In genomic region chr2:18094319-18094718, GRCm38 (mm10) we compare ENCODE assay signal across 32 mouse cellular contexts. TPM values are rescaled to one million over a fixed set of nuclear protein-coding genes. Genes with fewer than 3 reads are reported as not detected.
DNase-seq lines count a peak whose midpoint lies in the region; ATAC-seq and TF ChIP-seq lines count a peak whose summit lies in the region.
"Had no signal": no experiment of that assay in that cellular context is flagged by ENCODE, and none has a peak within 500 bp of the region (broad histone marks: within the 10 kb centered on the region; RNA-seq: fewer than 3 reads in every experiment).

No protein-coding gene starts in this region.

- peak overlapping the region; percentile 33; the same call in 1 of the 2 replicates for H3K27ac ChIP-seq in heart, embryonic 12.5 days (ENCODE audit: poor library complexity, severe bottlenecking)
- peak overlapping the region; percentile 30 for H3K27ac ChIP-seq in heart, postnatal 0 days (ENCODE audit: low read depth)
- no peak overlapping the region for H3K27ac ChIP-seq in heart, embryonic 11.5 days (ENCODE audit: low read depth, low read length)
- H3K27ac ChIP-seq in hindbrain, embryonic 13.5 days = no peak overlapping the region
- H3K27ac ChIP-seq: embryonic facial prominence, embryonic 12.5 days; heart, embryonic 10.5 days; hindbrain, embryonic 14.5 days; layer of hippocampus, adult 2 months; left cerebral cortex, adult 2 months; limb, embryonic 13.5 days; liver, embryonic 14.5 days; neural tube, embryonic 15.5 days had no signal

- H3K4me3 ChIP-seq in heart, embryonic 12.5 days = no peak overlapping the region
- H3K4me3 ChIP-seq in heart, postnatal 0 days (ENCODE audit: low read depth, low read length) = no peak overlapping the region
- no peak overlapping the region for H3K4me3 ChIP-seq in heart, embryonic 11.5 days (ENCODE audit: low read depth, low read length)
- H3K4me3 ChIP-seq in hindbrain, embryonic 13.5 days = no peak overlapping the region
- H3K4me3 ChIP-seq: embryonic facial prominence, embryonic 12.5 days; heart, embryonic 10.5 days; layer of hippocampus, adult 2 months; left cerebral cortex, adult 2 months; limb, embryonic 13.5 days; neural tube, embryonic 15.5 days had no signal

- no peak for ATAC-seq in heart, embryonic 12.5 days (ENCODE audit: insufficient number of reproducible peaks, low FRiP score)
- ATAC-seq in heart, postnatal 0 days (ENCODE audit: insufficient read depth, low read depth) = no peak
- ATAC-seq in heart, embryonic 11.5 days (replicated peaks; ENCODE audit: insufficient number of reproducible peaks, low FRiP score, low TSS enrichment) = no peak
- no peak for ATAC-seq in hindbrain, embryonic 13.5 days (ENCODE audit: low FRiP score)
- ATAC-seq: forebrain, embryonic 14.5 days; inflammation-experienced regulatory T-cells, adult 6 months; Patski had no signal

- no peaks in the 10 kb centered on the region for H3K9me3 ChIP-seq in heart, embryonic 12.5 days (replicated peaks)
- no peaks in the 10 kb centered on the region for H3K9me3 ChIP-seq in heart, postnatal 0 days (replicated peaks; ENCODE audit: control insufficient read depth, low read length)
- H3K9me3 ChIP-seq in heart, embryonic 11.5 days (replicated peaks; ENCODE audit: control insufficient read depth, low read length) = no peaks in the 10 kb centered on the region
- H3K9me3 ChIP-seq in hindbrain, embryonic 13.5 days = no peaks in the 10 kb centered on the region
- H3K9me3 ChIP-seq: embryonic facial prominence, embryonic 12.5 days; heart, embryonic 10.5 days; limb, embryonic 13.5 days; neural tube, embryonic 15.5 days had no signal

- H3K27me3 ChIP-seq in heart, embryonic 12.5 days (replicated peaks) = no peaks in the 10 kb centered on the region
- H3K27me3 ChIP-seq in heart, postnatal 0 days (ENCODE audit: control insufficient read depth, insufficient read depth, low read length) = no peaks in the 10 kb centered on the region
- no peaks in the 10 kb centered on the region for H3K27me3 ChIP-seq in heart, embryonic 11.5 days (ENCODE audit: control insufficient read depth, insufficient read depth, low read length)
- H3K27me3 ChIP-seq in hindbrain, embryonic 13.5 days = no peaks in the 10 kb centered on the region
- H3K27me3 ChIP-seq: embryonic facial prominence, embryonic 12.5 days; limb, embryonic 13.5 days; neural tube, embryonic 15.5 days; Patski had no signal

- peaks cover 49% of the 10 kb centered on the region for H3K36me3 ChIP-seq in heart, embryonic 12.5 days
- peaks cover 36% of the 10 kb centered on the region for H3K36me3 ChIP-seq in heart, postnatal 0 days (replicated peaks; ENCODE audit: control insufficient read depth, insufficient read depth, low read length)
- peaks cover 19% of the 10 kb centered on the region for H3K36me3 ChIP-seq in heart, embryonic 11.5 days (ENCODE audit: control insufficient read depth, insufficient read depth, low read length)
- H3K36me3 ChIP-seq in hindbrain, embryonic 13.5 days = peaks cover 42% of the 10 kb centered on the region

- no peak overlapping the region for H3K9ac ChIP-seq in heart, embryonic 12.5 days
- H3K9ac ChIP-seq in heart, postnatal 0 days (replicated peaks; ENCODE audit: low read depth, low read length) = no peak overlapping the region
- no peak overlapping the region for H3K9ac ChIP-seq in heart, embryonic 11.5 days (ENCODE audit: low read depth, low read length)
- H3K9ac ChIP-seq in hindbrain, embryonic 13.5 days = no peak overlapping the region
- H3K9ac ChIP-seq: embryonic facial prominence, embryonic 12.5 days; hindbrain, embryonic 14.5 days; limb, embryonic 13.5 days; liver, embryonic 14.5 days; lung, embryonic 14.5 days; neural tube, embryonic 15.5 days had no signal

- no peak for DNase-seq in heart, adult 8-10 months (ENCODE audit: low spot score)
- no peak for DNase-seq in heart, postnatal 0 days (ENCODE audit: low spot score)
- DNase-seq in CD4-positive, CD25-positive, alpha-beta regulatory T cell, adult 2 months (ENCODE audit: low read depth, low spot score) = peak; percentile 8
- DNase-seq in R1 (ENCODE audit: low read depth, low spot score) = peak; percentile 88
- no peak for DNase-seq in cerebellum, postnatal 36 days
- DNase-seq: adrenal gland, adult 8-10 months; cerebellum, adult 8-10 months; cerebellum, postnatal 25 days; embryo, embryonic 11 days; gastrocnemius, postnatal 36 days; kidney, adult 11 months; kidney, postnatal 36 days; lung, embryonic 14.5 days; lung, postnatal 14 days; midbrain, embryonic 14.5 days; retina, postnatal 1 day; right cerebral cortex, postnatal 14 days; thymus, postnatal 4 days had no signal

- H3K4me1 ChIP-seq in heart, embryonic 12.5 days (replicated peaks) = peaks cover 6% of the 10 kb centered on the region; the same call in 1 of the 2 replicates
- no peaks in the 10 kb centered on the region for H3K4me1 ChIP-seq in heart, postnatal 0 days (ENCODE audit: control insufficient read depth, insufficient read depth)
- H3K4me1 ChIP-seq in heart, embryonic 11.5 days (ENCODE audit: control insufficient read depth, insufficient read depth, low read length) = no peaks in the 10 kb centered on the region
- no peaks in the 10 kb centered on the region for H3K4me1 ChIP-seq in hindbrain, embryonic 13.5 days (replicated peaks)
- H3K4me1 ChIP-seq: embryonic facial prominence, embryonic 12.5 days; heart, embryonic 10.5 days; limb, embryonic 13.5 days; neural tube, embryonic 15.5 days had no signal

- no peak for TF ChIP-seq CTCF in heart, postnatal 0 days (IDR thresholded peaks at IDR 0.05; ENCODE audit: low read depth)

- no peak overlapping the region for H3K4me2 ChIP-seq in heart, embryonic 12.5 days
- no peak overlapping the region for H3K4me2 ChIP-seq in heart, postnatal 0 days (ENCODE audit: low read depth, low read length)
- no peak overlapping the region for H3K4me2 ChIP-seq in heart, embryonic 11.5 days
- no peak overlapping the region for H3K4me2 ChIP-seq in hindbrain, embryonic 13.5 days
- H3K4me2 ChIP-seq: embryonic facial prominence, embryonic 12.5 days; hindbrain, embryonic 14.5 days; limb, embryonic 13.5 days; lung, embryonic 14.5 days; neural tube, embryonic 15.5 days had no signal

- no peak for TF ChIP-seq EP300 in heart, postnatal 0 days (IDR thresholded peaks at IDR 0.05; ENCODE audit: low read depth)

RNA-seq across cellular contexts. Expression of gene Mllt10, which starts 39.3 kb away (rescaled TPM):
- polyA plus RNA-seq in heart, embryonic 12.5 days (2016; fragmentation: Nextera tagmentation; extraction: Ambion mirVana) = 36.3 and 37.1 TPM in 2 replicates
- total RNA-seq in heart, adult 8-10 months (2022) = 10 to 100 TPM; 25.1 to 41.8 (median 30.5) TPM
- 14.8 and 25.6 TPM in 2 replicates for total RNA-seq in heart, postnatal 0 days (2014; rRNA removed; ENCODE audit: low replicate concordance)
- 22.1 and 24.8 TPM in 2 replicates for polyA plus RNA-seq in heart, postnatal 0 days (2015; fragmentation: Nextera tagmentation; extraction: Ambion mirVana)
- 25.9 and 36.4 TPM in 2 replicates for polyA plus RNA-seq in heart, embryonic 11.5 days (2014; fragmentation: Nextera tagmentation; extraction: Ambion mirVana)
- polyA plus RNA-seq in hindbrain, embryonic 13.5 days (2015; fragmentation: Nextera tagmentation; extraction: Ambion mirVana) = 60.3 and 61.4 TPM in 2 replicates

RNA-seq across cellular contexts. Expression of gene Skida1, which starts 45.5 kb away (rescaled TPM):
- 7.7 and 8.8 TPM in 2 replicates for polyA plus RNA-seq in heart, embryonic 12.5 days (2016; fragmentation: Nextera tagmentation; extraction: Ambion mirVana)
- total RNA-seq in heart, adult 8-10 months (2022) = 1 to 10 TPM; 2.5 to 5.9 (median 3.7) TPM
- total RNA-seq in heart, postnatal 0 days (2014; rRNA removed; ENCODE audit: low replicate concordance) = 4.4 and 7.1 TPM in 2 replicates
- 2.2 and 2.4 TPM in 2 replicates for polyA plus RNA-seq in heart, postnatal 0 days (2015; fragmentation: Nextera tagmentation; extraction: Ambion mirVana)
- polyA plus RNA-seq in heart, embryonic 11.5 days (2014; fragmentation: Nextera tagmentation; extraction: Ambion mirVana) = 6.0 and 6.4 TPM in 2 replicates
- 11.5 and 12.7 TPM in 2 replicates for polyA plus RNA-seq in hindbrain, embryonic 13.5 days (2015; fragmentation: Nextera tagmentation; extraction: Ambion mirVana)

RNA-seq across cellular contexts. Expression of gene A930004D18Rik, which starts 56.8 kb away (rescaled TPM):
- 14.8 and 18.3 TPM in 2 replicates for polyA plus RNA-seq in heart, embryonic 12.5 days (2016; fragmentation: Nextera tagmentation; extraction: Ambion mirVana)
- 1 to 10 TPM; 3.5 to 7.3 (median 5.5) TPM for total RNA-seq in heart, adult 8-10 months (2022)
- 3.5 and 7.8 TPM in 2 replicates for total RNA-seq in heart, postnatal 0 days (2014; rRNA removed; ENCODE audit: low replicate concordance)
- 6.9 and 8.4 TPM in 2 replicates for polyA plus RNA-seq in heart, postnatal 0 days (2015; fragmentation: Nextera tagmentation; extraction: Ambion mirVana)
- polyA plus RNA-seq in heart, embryonic 11.5 days (2014; fragmentation: Nextera tagmentation; extraction: Ambion mirVana) = 7.1 and 9.1 TPM in 2 replicates
- 13.1 and 14.0 TPM in 2 replicates for polyA plus RNA-seq in hindbrain, embryonic 13.5 days (2015; fragmentation: Nextera tagmentation; extraction: Ambion mirVana)

Comparison
In these comparisons a context has a peak if more than half of its experiments do, and no peak if none do; other contexts are left out.
1. H3K27ac ChIP-seq: peak in heart, embryonic 12.5 days (single experiment) and heart, postnatal 0 days (single experiment); none in heart, embryonic 11.5 days (single experiment) and hindbrain, embryonic 13.5 days (single experiment).
2. DNase-seq: peak in CD4-positive, CD25-positive, alpha-beta regulatory T cell, adult 2 months (single experiment) and R1 (single experiment); none in heart, adult 8-10 months (single experiment), heart, postnatal 0 days (single experiment) and cerebellum, postnatal 36 days (0 of 2).